Mouse (Mus musculus) cerebellum, adult 18-20 months (tissue): ENCODE measurements around the gene Rbak.
"Not testable (repeated sequence)": the region's sequence is repeated elsewhere in the genome, so short reads cannot be mapped to it uniquely, and the experiment has no call there.

ENCODE experiments used
- DNase-seq, 2 experiments: peaks; one replicate each; pipeline ENCODE4 v3.0.0; 2021

Gene Rbak

DNA sequence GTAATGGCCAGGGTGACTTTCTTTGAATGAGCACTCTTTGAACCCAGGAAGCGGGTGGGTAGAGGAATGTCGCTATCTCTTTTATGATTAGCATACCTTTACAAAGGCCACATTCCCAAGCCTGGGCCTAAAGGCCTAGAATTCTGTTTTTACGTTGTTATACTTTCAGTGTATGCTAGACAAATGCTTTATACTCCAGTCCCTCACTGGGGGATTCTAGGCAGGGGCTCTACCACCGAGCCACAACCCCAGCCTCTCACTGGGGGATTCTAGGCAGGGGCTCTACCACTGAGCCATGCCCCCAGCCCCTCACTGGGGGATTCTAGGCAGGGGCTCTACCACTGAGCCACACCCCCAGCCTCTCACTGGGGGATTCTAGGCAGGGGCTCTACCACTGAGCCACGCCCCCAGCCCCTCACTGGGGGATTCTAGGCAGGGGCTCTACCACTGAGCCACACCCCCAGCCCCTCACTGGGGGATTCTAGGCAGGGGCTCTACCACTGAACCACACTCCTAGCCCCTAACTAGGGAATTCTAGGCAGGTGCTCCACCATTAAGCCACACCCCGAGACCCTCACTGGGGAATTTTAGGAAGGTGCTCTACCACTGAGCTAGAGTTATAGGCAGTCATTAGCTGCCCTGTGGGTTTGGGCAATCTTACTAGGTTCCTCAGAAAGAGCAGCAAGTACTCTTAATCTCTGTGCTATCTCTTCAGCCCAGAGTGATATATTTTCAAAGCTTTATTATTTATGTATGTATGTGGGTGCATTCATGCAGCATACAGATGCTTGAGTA lies 46.2 kb downstream of the Rbak start:
- DNase-seq: not testable (repeated sequence)

DNA sequence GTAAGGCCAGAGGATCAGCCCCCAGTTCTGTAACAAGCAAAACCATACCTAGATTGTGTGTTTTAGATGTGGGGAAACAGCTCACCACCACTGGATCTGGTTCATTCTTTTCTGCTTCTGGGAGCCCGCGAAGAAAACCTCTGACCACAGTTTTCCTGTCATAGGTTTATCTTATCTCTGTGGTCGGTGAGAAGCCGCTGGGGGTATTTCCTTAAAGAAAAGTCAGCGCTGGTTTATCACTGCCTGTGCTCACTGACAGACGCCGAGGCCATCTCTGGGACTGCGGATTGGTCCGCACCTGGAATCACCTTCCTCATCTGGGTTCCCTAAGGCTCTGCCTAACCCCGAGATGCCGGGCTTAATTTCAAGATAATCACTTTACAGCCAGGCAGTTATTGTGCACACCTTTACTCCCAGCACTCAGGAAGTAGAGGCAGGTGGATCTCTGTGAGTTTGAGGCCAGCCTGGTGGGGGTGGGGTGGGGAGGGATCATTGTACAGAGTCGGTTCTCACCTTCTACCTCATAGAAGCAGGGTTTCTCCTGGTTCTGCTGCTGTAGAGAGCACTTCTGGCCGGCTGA lies 47.5 kb downstream of the Rbak start:
- no peak for DNase-seq

DNA sequence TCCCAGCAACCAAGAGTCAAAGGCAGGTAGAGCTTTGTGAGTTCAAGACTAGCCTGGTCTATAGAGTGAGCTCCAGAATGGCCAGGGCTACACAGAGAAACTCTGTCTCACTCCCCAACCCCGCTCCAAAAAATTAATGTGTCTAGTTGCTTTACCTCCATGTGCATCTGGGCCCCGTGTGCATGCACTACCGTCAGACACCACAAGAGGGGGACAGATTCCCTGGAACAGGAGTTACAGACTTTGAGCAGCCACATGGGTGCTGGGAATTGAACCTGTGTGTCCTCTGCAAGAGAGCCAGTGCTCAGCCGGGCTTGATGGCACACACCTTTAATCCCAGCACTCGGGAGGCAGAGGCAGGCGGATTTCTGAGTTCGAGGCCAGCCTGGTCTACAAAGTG lies 50.2 kb downstream of the Rbak start:
- DNase-seq: no peak

DNA sequence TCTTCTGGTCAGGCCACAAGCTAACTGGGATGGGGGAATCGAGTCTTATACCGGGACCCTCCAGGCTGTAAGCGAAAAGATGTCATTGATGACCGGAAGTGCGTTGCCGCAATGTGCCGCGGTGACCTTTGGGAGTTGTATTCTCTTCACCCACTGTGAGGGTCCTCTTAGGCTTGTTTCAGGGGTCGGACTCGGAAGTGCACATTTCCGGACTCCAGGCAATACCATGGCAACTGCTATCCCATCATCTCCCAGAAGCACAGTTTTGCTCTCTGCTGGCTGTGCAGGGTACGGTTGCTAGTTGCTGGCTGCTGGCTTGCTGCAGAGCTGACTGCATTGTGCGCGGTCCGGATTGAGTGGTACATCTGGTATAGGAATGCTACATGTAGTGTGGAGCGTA lies 51.5 kb downstream of the Rbak start:
- DNase-seq: no peak

DNA sequence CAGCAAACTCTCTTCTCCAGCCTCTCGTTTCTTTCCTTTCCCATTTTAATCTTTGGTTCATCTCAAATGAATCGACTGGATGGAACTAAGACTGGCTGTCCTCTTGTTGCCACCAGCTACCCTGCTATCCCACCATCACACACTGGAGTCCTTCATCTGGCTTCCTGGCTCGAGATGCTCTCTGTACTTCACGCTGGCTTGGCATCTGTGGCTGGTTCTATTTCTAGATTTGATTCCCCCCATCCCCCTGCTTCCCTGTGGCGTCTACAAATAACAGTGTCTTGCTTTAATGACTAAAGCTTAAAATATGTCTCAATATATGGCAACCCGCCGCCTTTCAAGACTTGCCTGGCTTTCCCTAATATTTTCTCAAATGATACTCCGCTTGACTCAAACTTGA lies 52.7 kb downstream of the Rbak start:
- DNase-seq: peak; percentile 69 to 78

DNA sequence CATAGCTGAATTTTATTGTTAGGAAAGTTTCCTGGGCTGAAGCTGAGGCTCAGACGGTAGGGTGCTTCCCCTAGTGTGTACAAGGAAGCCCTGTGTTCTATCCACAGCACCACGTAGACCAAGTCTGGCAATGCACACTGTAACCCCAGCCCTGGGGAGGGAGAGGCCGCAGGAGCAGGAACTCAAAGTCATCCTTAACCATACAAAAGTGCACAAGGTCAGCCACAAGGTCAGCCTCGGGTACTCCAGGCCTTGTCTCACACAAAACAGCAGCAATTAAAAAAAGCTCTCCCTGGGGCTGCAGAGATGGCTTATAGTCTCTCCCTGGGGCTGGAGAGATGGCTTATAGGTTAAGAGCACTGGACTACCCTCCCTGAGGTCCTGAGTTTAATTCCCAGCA lies 53.7 kb downstream of the Rbak start:
- no peak for DNase-seq

DNA sequence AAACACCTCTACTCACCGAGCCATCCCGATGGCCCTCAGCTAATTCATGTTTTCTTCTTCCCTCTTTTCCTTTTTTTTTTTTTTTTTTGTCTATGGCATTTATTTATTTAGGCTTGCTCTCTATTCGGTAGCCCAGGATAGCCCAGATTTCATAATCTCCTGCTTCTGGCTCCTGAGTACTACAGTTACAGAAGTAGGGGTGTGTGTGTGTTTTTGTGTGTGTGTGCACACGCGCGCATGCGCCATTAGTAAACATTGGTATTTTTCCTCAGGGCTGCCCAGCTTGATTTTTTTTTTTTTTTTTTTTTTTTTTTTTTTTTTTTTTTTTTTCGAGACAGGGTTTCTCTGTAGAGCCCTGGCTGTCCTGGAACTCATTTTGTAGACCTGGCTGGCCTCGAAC lies 54.5 kb downstream of the Rbak start:
- no peak for DNase-seq

DNA sequence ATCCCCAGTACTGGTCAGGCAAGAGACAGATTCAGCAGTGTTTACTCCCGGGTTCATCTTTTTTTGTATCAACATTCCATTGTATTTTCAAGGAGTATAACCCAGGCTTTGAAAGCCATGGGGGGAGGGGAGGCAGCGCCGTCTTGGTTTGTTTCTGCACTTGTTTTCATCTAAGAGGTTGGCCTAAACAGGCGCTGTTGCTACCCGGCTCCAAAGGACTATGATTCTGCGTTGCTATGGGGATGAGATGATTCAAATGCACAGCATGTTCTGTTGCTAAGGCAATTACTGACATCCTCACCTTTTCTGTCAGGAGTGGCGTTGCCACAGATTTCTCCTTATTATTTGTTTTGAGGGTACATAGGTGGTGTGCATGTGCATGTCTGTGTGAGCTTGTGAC lies 55.0 kb downstream of the Rbak start:
- DNase-seq: no peak

DNA sequence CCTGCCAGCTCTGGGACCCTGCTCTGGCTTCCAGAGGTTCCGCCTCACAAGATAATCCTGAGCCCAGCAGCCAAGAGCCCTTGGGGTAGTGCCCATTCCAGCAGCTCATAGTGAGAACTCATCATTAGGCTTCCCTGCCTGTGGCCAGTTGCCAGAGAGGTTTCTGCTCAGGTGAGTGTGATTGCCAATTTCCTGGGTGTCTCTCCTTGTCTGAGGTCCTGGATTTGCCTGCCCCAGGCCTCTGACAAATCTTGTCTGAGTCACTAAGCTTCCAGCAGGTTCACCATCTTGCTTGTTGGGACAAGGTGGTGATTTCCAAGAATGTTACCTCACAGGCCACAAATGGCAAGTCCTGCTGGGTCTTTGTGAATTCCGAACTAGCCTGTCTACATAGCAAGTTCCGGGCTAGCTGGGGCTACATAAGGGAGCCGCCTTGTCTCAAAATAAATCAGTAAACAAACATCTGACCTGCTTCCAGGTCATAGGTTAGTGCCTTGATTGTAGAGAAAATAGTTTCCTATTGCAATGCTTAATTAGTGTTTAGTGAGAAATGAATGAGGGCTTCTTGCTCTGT lies 55.7 kb downstream of the Rbak start:
- DNase-seq: peak in 1 of 2 experiments; percentile 8

DNA sequence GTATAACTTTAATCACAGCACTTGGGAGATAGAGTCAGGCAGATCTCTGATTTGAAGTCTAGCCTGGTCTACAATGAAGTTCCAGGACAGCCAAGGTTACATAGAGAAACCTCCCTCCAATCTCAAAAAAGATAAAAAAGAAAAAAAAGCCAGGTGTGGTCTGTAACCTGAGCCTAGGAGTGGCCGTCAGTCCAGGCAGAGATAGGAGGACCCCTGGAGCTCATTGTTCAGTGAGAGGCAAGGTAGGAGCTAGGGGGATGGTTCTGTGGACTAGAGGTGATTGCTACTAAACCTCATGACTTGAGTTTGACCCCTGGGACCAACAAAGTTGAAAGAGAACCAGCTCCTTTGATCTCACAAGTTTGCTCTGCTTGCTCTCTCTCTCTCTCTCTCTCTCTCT lies 57.9 kb downstream of the Rbak start:
- no peak for DNase-seq
